Mouse (Mus musculus): ENCODE results near the gene Ndufb4. TPM values are rescaled to one million over a fixed set of nuclear protein-coding genes. Genes with fewer than 3 reads are reported as not detected.

The Ndufb4 gene
- polyA plus RNA-seq, 1 experiment: 87.3 TPM

DNA sequence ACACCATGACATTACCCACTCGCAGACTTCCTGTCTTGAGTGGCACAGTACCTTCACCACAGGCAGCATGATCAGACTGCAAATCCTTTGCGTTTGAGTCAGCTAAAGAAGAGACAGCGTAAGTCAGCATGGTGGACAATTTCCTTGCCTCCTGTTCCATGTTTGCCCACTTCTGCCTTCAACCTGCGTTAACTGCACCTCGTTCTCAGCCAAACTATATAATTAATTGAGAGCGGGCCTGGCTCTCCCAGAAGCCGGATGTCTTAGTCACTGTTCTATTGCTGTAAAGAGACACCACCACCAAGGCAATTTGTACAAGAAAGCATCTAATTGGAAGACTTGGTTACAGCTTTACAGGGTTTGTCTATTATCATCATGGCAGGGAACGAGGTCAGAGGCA is 26.6 kb upstream of the Ndufb4 start:
- H3K27ac ChIP-seq (ENCODE audit: insufficient read depth, low read length): no peak overlapping the region
- TF ChIP-seq CTCF (IDR thresholded peaks at IDR 0.05; ENCODE audit: extremely low read depth, insufficient read depth, low read length) (no peak), POLR2A (IDR thresholded peaks at IDR 0.05; ENCODE audit: extremely low read depth, insufficient read depth, low read length) (no peak)
- peaks cover 10% of the 10 kb centered on the region for H3K4me1 ChIP-seq (ENCODE audit: control insufficient read depth, insufficient read depth, low read length)
- H3K4me3 ChIP-seq (ENCODE audit: insufficient read depth, low read length): no peak overlapping the region

DNA sequence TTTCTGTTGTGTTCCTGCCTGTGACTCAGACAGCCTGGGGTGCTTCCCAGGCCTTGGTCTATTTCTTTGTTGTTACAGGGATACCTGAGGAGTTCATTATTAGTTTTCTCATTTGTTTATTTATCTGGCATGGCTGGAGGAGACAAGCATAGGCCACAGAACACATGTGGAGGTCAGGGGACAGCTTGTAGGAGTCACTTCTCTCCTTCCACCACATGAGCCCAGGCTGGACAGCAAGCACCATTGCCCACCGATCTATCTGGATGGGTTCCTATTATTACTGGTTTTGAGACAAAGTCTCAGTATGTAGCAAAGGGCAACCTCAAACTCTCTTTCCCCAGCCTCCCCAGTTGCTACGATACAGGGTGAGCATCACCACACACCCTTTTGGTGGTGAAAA is 26.0 kb upstream of the Ndufb4 start:
- peaks cover 10% of the 10 kb centered on the region for H3K4me1 ChIP-seq (ENCODE audit: control insufficient read depth, insufficient read depth, low read length)
- no peak for TF ChIP-seq CTCF (IDR thresholded peaks at IDR 0.05; ENCODE audit: extremely low read depth, insufficient read depth, low read length)
- no peak for TF ChIP-seq POLR2A (IDR thresholded peaks at IDR 0.05; ENCODE audit: extremely low read depth, insufficient read depth, low read length)
- H3K27ac ChIP-seq (ENCODE audit: insufficient read depth, low read length): no peak overlapping the region
- H3K4me3 ChIP-seq (ENCODE audit: insufficient read depth, low read length): no peak overlapping the region

DNA sequence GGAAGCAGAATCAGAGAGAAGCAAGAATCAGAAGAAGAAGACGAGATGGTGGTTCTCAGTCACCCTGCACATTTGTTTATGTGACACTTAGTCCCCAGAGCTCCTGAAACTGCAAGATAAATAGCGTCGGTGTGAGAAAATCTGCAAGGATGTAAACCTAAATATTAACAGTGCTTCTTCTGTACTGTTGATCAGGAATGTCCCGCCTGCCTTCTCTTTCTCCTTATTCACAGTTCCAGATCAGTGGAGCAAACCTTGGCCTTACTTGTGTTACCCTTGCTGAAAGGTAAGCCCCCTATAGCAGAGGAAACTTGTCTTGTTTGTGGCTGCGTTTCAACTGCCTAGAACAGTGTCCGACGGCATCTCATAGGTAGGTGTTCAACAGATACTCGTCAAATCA is 23.3 kb upstream of the Ndufb4 start:
- TF ChIP-seq POLR2A (IDR thresholded peaks at IDR 0.05; ENCODE audit: extremely low read depth, insufficient read depth, low read length): no peak
- peaks cover 5% of the 10 kb centered on the region; the same call in 1 of the 2 replicates for H3K4me1 ChIP-seq (ENCODE audit: control insufficient read depth, insufficient read depth, low read length)
- H3K4me3 ChIP-seq (ENCODE audit: insufficient read depth, low read length): no peak overlapping the region
- no peak overlapping the region for H3K27ac ChIP-seq (ENCODE audit: insufficient read depth, low read length)

DNA sequence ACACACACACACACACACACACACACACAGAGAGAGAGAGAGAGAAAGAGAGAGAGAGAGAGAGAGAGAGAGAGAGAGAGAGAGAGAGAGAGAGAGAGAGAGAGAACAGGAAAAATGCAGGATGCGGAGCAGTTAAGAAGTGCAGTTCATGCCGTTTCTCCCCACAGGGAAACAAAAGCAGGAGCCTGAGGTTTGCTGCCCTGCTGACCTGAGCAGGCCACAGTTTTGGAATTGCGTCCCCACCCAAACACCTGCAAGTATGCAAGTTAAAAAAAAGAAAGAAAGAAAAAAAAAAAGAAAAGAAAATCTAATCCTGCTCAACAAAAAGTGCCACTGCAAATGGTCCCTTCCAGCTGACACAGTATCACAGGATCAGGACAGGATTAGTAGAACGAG is 22.4 kb upstream of the Ndufb4 start:
- Histone ChIP-seq H3K27ac (ENCODE audit: insufficient read depth, low read length) (peak overlapping the region; percentile 88), H3K4me3 (ENCODE audit: insufficient read depth, low read length) (no peak overlapping the region), H3K4me1 (ENCODE audit: control insufficient read depth, insufficient read depth, low read length) (peaks cover 7% of the 10 kb centered on the region; the same call in 1 of the 2 replicates)
- no peak for TF ChIP-seq CTCF (IDR thresholded peaks at IDR 0.05; ENCODE audit: extremely low read depth, insufficient read depth, low read length)
- TF ChIP-seq POLR2A (IDR thresholded peaks at IDR 0.05; ENCODE audit: extremely low read depth, insufficient read depth, low read length): no peak

DNA sequence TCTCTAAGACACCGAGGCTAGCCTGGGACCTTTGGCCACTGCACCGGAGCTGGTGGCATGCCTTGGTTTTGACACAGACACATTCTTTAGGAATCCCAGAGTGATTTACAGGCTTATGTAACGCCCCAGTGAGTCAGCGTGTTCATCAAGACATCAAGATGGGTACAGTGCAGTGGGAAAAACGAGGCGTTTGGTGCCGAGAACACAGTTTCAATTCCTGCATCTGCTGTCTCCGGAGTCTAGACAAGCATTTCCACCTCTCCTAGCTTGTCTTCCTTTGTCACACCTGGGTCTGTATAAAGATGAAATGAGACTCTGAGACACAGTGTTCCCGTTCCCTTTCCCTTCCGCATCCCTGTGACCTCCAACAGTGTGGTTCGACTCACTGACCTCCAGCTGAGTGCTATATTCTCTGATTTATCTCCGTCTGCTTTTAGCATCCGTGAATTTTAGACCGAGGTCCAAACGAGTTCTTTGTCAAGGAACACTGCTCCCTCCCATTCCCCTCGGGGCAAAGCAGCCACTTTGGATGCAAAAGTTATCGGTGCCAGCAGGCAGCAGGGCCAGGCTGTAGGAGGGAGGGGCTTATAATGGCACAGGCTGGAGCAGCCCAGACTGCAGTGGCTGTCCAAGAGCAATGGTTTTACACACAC is 21.9 kb upstream of the Ndufb4 start:
- H3K4me1 ChIP-seq (ENCODE audit: control insufficient read depth, insufficient read depth, low read length): peaks cover 7% of the 10 kb centered on the region; the same call in 1 of the 2 replicates
- H3K4me3 ChIP-seq (ENCODE audit: insufficient read depth, low read length): no peak overlapping the region
- TF ChIP-seq CTCF (IDR thresholded peaks at IDR 0.05; ENCODE audit: extremely low read depth, insufficient read depth, low read length) (no peak), POLR2A (IDR thresholded peaks at IDR 0.05; ENCODE audit: extremely low read depth, insufficient read depth, low read length) (peak; percentile 47; the same call in 1 of the 2 replicates)
- peak overlapping the region; percentile 88 for H3K27ac ChIP-seq (ENCODE audit: insufficient read depth, low read length)

DNA sequence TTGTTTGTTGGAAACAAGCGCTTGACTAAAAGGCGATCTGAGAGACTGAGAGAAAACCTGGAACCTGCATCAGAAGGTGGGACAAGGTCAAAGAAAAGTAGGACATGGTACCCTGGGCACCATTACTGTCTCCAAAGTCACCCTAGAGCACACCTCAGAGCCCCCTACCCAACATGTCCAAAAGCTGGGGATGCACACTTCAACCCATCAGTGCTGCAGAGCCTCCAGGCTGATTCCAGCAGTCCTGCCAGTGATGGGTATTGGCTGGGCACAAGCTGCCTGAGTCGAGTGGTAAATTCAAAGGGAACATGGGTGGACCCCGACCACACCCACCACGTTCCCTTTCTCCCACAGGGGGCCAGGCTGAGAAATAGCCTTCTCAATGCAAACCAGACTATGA is 21.1 kb upstream of the Ndufb4 start:
- TF ChIP-seq CTCF (IDR thresholded peaks at IDR 0.05; ENCODE audit: extremely low read depth, insufficient read depth, low read length) (no peak), POLR2A (IDR thresholded peaks at IDR 0.05; ENCODE audit: extremely low read depth, insufficient read depth, low read length) (no peak)
- Histone ChIP-seq H3K4me1 (ENCODE audit: control insufficient read depth, insufficient read depth, low read length) (peaks cover 5% of the 10 kb centered on the region; the same call in 1 of the 2 replicates), H3K27ac (ENCODE audit: insufficient read depth, low read length) (0 out of 2 replicates have a peak overlapping the region, but pooled peaks have one; percentile 12), H3K4me3 (ENCODE audit: insufficient read depth, low read length) (no peak overlapping the region)

DNA sequence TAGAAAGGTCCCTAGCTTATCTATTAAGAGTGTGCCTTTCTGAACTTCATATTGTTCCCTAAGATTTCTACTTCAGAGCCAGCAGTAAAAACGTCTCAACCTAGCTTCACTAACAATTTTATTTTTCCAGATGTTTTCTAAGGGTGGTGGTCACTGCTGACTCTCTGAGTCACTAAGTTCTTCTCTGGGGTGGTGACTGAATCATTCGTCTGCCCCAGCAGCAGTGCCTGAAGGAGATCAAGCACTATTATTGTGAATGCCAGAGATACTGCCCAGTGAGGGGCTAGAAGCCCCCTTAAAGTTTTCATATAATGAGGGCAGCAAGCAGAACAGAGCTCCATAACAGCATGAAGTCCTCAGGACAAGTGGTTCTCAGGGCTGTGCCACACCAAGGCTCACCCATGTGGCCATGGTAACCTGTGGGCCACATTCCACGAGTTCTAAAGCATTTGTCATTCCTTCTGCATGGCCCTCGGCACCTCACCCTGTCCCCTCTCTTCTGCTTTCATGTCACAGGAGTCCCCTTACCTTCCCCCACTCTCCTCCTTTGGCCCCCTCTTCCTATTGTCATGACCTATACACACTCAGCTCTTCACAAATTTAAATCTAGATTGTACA is 16.5 kb upstream of the Ndufb4 start:
- Histone ChIP-seq H3K4me3 (ENCODE audit: insufficient read depth, low read length) (no peak overlapping the region), H3K4me1 (ENCODE audit: control insufficient read depth, insufficient read depth, low read length) (peaks cover 1% of the 10 kb centered on the region; the same call in 1 of the 2 replicates), H3K27ac (ENCODE audit: insufficient read depth, low read length) (no peak overlapping the region)
- no peak for TF ChIP-seq CTCF (IDR thresholded peaks at IDR 0.05; ENCODE audit: extremely low read depth, insufficient read depth, low read length)

DNA sequence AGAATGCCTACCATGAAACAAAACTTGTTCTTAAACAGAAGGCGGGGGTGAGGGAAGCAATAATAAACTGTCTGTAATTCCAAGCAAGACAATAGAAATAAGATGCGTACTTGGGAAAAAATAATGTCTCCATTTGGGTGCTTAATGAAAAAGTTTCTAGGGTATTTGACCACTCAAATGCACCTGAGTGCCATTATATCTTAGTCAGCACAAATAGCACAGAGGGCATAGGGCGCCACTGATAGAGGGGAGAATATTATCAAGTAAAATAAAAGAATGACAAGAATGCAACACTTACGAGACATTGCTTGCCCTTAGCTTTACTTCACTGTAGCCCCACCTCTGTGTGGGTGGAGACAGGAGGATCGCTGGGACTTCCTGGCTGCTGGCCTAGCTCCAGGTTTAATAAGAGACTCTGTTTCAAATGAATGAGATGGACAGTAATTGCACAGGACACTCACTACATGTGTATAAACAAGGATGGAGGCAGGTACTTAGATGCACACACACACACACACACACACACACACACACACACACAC is 11.2 kb upstream of the Ndufb4 start:
- Histone ChIP-seq H3K27ac (ENCODE audit: insufficient read depth, low read length) (no peak overlapping the region), H3K4me3 (ENCODE audit: insufficient read depth, low read length) (no peak overlapping the region), H3K4me1 (ENCODE audit: control insufficient read depth, insufficient read depth, low read length) (no peaks in the 10 kb centered on the region)
- no peak for TF ChIP-seq POLR2A (IDR thresholded peaks at IDR 0.05; ENCODE audit: extremely low read depth, insufficient read depth, low read length)
- no peak for TF ChIP-seq CTCF (IDR thresholded peaks at IDR 0.05; ENCODE audit: extremely low read depth, insufficient read depth, low read length)

DNA sequence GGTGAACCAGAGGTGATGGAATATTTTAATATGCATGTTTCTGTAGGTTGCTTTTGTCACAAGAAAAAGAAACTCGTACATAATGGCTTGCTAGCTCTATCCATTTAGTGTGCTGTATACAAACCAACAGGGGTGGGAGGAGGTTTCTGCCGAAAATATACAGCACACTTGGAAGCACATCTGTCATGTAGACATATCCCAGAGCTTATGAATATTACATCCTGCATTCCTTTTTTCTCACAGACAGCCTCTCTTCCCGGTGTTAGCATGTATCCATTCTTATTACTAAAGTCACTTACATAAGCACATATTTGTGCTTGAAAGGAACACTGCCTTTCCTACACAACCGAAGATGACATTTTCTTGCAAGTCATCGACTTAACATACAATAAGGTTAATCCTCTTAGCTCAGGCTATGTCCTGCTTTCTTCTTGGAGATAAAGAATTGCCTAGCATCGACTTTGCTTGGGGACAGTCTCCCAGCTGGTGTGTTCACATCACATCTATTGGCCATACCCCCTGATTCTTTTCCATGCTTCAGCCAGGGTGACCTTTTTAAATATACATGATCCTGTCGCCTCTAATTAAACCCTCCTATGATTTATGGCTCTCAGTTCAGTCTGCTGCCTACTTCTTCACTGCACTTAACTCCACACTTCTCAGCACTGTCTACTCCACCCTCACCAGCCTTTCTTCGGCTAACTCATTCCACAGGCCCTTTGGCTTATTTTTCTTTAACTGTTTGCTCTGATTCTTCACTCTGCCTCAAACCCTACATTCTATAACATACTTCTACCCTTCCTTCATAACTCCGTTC is 9.6 kb upstream of the Ndufb4 start:
- Histone ChIP-seq H3K27ac (ENCODE audit: insufficient read depth, low read length) (peak overlapping the region; percentile 66; the same call in 1 of the 2 replicates), H3K4me3 (ENCODE audit: insufficient read depth, low read length) (no peak overlapping the region), H3K4me1 (ENCODE audit: control insufficient read depth, insufficient read depth, low read length) (no peaks in the 10 kb centered on the region)
- no peak for TF ChIP-seq POLR2A (IDR thresholded peaks at IDR 0.05; ENCODE audit: extremely low read depth, insufficient read depth, low read length)
- TF ChIP-seq CTCF (IDR thresholded peaks at IDR 0.05; ENCODE audit: extremely low read depth, insufficient read depth, low read length): no peak

Measured in cortical plate, adult 2 months (tissue).